Mouse (Mus musculus) 3T3-L1 (cell line): Measurements from ENCODE around the gene Hmgb1.

ENCODE experiments used
- DNase-seq: peaks from one replicate; pipeline ENCODE4 v3.0.0-alpha.2; 2015; ENCODE audit warnings: low read depth, low spot score

Hmgb1 gene

DNA sequence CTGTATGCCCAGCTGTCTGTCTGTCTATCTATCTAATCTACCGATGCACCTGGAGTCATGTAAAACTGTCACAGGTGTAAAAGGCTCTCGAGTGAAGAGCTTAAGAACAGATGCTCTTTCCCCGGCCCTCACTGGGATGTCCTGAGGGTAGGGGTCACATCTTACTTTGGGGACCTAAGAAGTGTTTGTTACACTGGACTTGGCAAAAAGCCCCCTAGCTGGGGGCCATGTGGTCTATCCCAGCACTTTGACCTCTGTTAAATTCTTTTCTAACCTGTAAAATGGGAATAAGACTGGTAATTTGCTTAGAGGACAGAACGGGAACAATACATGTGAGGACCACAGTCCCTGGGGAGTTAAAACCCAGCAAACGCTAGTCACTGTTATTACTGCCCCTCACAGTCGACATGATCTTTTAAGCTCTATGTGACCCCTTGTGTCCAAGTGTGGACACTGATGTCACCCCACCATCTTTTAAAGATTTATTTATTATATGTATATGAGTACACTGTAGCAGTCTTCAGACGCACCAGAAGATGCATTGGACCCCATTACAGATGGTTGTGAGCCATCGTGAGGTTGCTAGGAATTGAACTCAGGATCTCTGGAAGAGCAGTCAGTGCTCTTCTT lies 80.1 kb downstream of the Hmgb1 start:
- DNase-seq: no peak

DNA sequence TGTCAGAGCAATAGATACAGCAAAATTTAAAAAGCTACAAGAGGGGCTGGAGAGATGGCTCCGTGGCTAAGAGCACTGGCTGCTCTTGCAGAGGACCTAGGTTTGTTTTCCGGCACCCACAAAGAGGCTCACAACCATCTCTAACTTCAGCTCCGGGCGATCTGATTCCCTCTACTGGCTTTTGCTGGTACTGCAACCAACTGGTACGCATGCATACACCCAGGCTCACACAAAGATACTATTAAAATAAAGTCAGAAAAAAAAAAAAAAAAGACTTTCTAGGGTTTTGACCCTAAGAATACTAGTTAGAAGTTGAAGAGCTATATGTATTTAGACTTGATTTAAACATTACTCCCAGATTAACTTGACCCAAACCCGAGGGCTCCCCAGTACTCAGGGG lies 82.4 kb downstream of the Hmgb1 start:
- DNase-seq: peak; percentile 13

DNA sequence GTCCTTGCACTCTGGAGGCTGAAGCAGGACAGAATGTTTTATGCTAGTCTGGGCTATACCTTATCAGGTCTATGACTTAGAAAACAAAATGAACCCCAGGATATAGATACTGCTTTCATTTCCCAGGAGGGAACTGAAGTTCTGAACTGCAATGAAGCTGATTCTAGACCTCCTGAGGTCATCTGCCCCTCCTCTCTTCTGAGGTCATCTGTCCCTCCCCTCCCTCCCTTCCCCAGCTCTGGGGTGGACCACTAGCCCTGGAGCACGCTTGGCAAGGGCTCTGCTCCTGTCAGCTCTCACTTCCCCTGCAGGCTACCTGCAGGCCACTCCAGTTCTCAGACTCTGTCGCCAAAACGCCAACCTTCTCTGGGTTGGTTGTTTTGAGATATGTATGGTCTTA lies 84.2 kb downstream of the Hmgb1 start:
- DNase-seq: no peak

DNA sequence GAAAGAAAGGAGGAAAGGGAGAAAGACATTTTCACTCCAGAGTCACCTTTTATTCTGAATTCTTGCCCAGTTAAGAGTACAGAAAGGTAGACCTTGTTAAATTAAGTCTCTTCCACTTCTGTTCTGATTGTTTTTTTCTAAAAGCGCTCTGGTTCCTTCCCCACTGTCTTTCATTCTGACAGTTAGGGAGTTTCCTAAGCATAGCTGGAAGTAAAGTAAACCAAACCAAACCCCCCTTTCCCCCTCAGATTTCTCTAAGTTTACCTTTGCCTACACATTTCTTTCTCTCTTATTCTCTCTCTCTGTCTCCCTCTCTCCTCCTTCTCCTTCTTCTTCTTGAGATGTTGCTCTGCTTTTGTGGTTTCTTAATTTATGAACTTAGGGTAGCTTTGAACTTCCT lies 85.3 kb downstream of the Hmgb1 start:
- no peak for DNase-seq

DNA sequence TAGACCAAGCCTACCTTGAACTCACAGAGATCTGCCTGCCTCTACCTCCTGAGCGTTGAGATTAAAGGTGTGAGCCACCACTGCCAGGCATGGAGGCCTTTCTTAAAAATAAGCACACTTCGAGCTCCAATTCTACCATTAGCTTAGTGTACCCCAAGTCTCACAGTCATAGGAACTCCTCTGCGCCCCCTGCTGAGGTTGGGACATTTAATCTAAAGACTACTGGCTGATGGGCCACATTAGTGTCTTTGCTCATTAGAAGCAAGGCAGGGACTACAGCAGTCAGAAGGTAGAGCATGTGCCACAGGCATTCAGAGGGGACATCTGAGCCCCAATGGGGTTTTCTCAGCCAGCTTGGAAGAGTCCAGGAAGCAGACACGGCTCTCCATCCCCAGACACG lies 86.4 kb downstream of the Hmgb1 start:
- no peak for DNase-seq

DNA sequence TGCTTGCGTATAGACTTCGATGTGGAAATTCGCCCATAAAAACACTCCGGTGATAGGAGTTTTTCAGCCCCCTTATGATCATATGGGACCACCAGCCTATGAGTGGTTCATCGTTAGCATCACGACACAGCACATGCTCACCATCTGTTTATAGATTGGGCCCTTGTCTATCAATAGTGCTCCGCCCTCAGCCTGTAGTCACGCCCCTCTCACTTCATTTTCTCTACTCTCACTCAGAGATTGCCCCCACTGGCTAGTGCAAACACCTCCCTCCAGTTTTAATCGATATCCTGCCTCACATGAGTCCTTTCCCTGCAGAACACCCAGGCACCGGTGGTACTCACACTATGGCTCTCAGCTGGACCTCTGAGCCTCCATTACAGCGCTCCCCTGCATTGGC lies 88.0 kb downstream of the Hmgb1 start:
- no peak for DNase-seq

DNA sequence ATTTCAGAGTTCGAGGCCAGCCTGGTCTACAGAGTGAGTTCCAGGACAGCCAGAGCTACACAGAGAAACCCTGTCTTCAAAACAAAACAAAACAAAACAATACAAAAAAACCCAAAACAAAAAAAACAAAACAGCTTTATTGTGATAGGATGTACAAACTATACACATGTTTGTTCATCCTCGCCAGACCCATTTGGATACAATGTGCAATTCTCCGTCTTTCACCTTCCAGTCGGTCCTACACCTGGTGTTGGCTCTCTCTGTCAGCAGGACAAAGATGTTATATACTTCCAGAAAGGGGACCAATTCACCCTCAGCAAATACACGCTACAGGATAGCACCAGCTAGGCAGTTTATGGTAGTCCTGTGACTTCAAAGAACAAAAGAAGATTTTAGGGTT lies 91.4 kb downstream of the Hmgb1 start:
- no peak for DNase-seq

DNA sequence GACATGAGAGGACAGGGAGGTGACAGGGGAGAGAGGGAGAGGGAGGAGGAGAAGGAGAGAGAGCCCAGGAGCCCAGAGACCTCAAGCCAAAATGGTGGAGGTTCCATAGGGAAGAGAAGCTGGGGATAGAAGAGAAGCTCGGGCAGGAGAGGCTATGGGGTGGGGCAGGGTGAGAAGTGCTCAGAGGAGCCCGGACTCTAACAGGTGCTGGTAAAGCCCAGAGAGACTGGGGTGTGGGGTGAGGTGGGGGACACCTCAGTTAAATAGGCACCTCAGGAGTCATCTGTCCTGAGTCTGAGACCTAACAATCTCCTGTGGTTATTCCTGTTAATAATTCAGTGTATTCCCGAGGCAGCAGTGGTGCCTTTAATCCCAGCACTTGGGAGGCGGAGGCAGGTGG lies 91.8 kb downstream of the Hmgb1 start:
- DNase-seq: no peak

DNA sequence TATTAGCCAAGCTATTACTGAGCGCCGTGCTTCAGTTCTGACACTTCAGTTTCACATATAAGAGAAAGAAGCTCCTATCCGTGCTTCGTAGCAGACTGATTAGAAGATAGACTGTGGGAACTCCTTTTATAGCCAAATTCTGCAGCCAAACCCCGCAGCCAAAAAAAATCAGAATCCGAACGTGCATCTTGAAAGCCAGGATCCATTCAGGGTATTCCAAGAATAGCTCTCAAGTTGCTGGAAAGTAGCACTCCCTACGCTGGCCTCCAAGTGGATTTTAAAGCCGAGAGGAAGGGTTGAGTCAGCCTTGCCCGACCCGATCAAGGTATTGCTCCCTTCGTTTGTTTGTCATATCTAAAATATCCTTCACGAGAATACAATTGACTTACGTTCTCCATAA lies 93.0 kb downstream of the Hmgb1 start:
- no peak for DNase-seq

DNA sequence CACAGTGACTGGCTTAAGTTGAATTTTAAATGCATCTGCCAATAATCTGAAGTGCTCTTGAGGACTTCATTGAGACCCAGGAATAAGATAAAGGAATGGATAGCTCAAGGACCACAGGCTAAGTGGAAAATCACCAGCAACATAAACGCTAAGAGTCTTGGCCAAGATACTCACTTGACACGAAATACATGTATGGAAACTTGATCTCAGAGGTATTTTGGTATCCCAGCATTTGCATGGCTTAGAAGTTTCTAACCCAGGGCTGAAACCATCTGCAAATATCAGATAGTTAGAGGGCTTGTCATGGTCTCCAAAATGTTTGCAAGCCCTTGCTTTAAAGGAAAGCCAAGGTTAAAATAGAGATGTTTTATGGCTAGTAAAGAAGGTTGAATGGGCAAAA lies 94.4 kb downstream of the Hmgb1 start:
- DNase-seq: no peak

DNA sequence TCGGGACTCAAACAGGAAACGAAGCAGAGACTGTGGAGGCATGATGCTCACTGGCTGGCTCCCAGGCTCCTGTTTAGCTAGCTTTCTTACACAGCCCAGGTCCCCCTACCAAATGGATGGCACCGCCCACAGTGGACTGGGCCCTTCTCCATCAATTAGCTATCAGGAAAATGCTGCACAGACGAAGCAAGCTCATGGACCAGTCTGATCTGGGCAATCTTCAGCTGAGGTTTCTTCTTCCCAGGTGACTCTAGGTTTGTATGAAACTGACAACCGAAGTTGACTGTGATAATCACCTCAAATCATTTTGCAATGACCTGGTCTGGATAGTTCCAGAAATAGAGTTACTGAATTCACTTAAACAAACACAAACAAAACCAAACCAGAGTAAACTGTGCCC lies 94.8 kb downstream of the Hmgb1 start:
- DNase-seq: no peak

DNA sequence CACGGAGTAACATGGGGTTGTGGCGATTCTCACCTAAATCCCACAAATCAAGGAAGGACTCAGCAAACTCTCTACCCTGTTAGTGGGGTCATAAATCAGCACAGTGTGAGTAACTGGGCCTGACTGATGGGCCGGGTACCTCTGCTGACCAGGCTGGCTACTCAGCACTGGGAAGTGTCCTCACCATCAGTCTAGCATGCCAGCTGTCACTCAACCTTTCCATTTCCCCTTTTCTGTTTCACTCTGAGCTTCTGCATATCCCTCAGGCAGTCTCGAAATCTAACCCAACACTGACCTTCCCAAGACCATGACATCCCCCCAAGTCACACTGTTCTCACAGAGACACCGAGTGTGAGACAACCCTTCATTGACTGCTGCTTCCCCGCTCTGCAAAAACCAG lies 95.4 kb downstream of the Hmgb1 start:
- DNase-seq: no peak

DNA sequence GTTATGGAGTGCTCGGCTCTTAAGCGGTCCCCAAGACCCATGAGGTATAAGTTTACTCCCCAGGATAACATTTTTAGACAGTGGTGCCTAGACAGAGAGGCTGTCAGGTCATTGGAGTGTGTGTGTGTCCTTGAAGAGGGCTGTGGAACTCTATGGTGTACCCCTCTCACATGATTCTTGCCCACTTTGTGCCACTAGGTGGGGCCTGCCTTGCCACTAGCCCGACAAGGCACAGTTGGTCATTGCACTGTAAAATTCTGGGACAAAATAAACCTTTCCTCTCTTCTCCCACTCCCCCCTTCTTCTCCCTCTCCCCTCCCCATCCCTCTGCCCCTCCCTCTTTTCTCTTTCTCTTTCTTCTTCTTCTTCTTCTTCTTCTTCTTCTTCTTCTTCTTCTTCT lies 96.1 kb downstream of the Hmgb1 start:
- no peak for DNase-seq

DNA sequence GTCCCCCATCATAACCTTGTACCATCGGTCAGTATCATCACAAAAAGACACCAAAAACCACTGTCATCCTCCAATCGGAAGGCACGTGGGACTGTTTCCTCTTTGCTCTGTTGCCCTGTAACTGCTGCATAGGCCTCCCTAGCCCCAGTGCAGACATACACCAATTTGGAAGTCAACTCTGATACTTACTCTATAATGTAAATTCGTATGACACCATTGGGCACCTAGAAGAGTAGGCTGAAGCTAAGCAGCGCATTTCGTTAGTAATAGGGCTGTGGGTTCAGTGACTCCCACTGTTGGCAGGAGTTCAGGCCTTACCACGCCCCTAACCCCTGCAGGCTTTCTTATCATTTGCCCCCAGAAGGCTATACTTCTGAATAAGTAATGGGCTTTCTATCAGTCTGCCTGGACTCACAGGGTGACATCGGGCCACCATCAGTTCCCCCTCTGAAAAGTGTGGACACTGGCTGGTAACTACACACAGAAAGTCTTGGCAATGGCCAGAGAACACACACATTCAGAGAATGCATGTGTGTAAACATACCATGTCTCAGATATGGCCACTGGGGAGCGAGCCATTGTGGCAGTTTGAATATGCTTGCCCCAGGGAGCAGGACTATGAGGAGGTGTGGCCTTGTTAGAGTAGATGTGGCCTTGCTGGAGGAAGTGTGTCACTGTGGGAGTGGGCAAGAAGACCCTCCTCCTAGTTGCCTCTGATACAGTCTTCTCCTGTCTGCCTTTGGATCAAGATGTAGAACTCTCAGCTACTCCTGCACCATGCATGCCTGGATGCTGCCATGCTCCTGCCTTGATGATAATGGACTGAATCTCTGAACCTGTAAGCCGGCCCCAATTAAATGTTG lies 97.7 kb downstream of the Hmgb1 start:
- no peak for DNase-seq

DNA sequence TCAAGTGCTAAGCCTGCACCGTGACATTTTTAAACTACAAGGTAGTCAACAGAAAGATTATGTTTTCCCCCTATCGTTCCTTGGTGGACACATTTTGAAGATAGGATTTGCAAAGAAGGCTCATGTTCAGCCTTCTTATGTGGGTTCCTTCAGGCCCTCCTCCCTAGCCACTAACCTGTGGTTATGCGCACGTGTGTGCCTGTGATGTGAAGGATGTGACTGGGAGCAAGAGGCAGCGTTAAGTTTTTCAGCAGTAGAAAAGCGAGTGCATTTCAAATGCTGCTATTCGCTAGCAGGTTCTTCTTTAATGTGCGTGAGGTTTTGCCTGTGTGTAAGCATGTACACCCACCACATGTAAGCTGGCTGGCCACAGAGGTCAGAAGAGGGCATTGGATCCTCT lies 103.8 kb downstream of the Hmgb1 start:
- no peak for DNase-seq

DNA sequence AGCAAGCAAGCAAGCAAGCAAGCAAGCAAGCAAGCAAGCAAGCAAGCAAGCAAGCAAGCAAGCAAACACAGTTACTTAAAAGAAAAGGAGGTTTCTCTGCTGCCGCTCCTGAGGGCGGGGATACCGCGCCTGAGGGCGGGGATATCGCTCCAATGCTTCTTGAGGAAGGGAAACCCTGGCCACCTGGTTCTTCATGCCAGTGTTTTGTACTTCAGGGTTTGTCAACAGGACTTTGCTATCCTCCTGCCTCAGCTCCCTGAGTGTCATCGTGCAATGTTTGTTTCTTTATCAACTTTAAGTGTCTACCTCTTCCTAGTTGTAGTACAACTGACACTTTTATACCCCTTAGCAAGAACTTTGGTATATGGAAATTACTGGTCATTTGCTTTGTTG lies 104.5 kb downstream of the Hmgb1 start:
- no peak for DNase-seq

DNA sequence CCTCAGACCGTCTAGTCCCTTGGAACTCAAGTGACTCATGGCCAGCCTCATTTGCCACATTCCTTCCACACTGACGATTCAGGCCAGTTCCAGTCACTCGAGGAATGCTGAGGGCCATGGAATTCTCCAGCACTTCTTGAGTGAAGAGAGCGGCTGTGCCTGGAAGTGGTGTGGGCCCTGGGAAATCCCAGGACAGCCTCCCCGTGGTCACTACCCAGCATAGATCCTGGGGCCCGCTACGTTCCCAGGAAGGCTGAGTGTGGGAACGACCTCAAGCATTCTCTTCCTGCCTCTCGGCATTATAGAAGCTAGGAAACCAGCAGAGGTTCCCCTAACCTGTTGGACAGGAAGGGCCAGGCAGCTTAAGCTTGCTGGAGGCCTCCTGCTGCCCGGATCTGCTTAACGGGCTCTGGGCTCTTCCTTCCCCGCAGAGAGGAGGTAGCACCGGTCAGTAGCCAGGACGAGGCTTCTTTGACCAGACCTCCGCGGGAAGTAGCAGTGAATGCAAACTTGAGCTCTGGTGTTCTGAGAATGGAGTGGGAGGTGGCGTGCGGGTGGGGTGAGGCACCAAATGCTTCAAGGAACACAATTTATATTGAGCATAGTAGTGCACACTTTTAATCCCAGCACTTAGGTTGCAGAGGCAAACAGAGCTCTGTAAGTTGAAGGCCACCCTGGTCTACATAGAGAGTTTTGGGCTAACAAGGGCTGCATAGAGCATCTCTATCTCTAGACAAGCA lies 105.1 kb downstream of the Hmgb1 start:
- DNase-seq: peak; percentile 89

DNA sequence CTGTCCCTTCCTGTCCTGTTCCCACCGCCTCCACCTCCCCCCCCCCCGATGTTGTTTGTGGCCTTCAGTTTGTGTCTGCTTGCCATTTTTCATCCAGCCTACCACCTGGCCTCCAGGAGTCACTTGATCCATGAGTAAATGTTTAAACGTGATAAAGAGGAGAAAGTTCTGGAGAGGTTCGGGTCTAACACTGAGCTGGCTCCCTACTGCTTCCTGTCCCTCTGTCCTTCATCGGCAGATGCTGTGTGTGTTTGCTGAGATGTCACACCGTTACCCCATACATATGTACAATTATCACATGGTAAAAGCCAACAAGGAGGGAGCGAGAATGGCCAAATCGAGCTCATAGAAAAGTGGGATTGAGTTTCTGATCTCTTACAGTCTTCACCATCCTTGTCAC lies 107.2 kb downstream of the Hmgb1 start:
- DNase-seq: no peak

DNA sequence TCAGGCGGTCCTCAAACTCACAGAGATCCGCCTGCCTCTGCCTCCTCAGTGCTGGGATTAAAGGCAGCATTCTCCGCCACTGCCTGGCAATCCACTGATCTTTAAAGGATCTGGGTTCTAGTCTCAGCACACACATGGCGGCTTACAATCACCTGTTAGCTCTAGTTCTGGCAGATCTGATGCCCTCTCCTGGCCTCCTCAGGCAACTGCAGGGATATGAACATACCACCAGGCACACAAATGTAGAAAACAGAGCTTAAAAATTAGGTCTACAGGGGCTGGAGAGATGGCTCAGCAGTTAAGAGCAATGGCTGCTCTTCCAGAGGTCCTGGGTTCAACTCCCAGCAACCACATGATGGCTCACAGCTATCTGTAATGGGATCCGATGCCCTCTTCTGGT lies 112.7 kb downstream of the Hmgb1 start:
- DNase-seq: no peak

DNA sequence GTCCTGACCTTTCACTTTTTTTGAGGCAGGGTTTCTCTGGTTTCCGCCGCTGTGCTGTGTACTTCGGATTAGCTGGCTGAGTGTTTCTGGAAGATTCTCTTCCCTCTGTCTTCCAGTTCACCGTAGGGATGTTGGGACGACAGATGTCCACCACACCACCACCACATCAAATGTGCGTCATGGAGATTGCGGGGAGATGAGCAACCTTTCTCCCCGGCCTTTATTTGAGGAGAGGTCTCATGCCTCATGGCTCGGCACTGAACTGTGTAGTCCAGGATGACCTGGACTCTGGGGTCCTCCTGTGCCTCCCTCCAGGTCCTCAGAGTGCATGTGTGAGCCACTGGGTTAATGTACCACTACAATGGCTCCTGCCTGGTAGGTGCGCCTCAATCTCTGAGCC lies 115.5 kb downstream of the Hmgb1 start:
- no peak for DNase-seq

DNA sequence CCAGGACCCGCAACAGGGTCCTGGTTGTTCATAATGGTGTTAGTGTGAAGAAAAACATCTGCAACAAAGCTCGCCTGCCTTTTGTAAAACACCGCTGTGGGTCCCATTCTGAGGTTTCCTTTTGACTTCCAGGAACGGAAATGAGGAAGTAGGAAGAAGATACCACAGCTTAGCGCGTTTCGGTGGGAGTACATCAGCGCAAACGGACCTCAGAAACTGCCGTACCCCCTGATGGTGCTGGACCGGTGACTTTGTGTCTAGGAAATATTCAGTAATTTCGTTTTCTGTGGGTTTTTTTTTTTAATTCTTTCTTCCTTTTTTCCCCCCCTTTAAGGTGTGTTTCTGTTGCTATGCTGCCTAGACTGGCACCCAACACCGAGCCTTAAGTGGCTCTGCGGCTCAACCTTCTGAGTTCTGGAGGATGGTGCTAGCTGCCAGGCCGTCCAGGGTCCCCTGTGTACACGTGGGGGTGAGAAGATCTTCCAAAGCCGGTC lies 116.0 kb downstream of the Hmgb1 start:
- no peak for DNase-seq

DNA sequence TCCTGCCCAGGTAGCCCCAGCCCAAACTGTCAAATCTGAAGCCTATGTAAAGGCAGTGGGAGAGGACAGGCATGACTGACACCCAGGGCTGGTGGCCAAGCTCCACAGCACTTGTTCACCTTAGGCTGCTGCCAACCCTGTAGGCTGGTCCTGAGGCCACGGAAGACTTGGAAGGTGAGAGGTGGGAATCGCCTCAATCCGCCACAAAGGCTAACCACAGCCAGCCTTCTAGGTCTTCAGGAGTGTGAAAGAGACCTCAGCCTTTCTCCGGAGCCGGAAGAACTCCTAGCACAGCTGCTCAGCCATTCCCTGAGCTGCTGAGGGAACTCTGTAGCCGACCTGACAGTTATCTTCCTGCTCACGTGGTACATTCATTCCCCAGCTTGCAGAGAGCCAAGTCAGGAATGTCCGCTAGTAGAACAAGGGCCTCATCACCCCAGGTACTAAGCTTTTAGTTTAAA lies 116.8 kb downstream of the Hmgb1 start:
- DNase-seq: no peak

DNA sequence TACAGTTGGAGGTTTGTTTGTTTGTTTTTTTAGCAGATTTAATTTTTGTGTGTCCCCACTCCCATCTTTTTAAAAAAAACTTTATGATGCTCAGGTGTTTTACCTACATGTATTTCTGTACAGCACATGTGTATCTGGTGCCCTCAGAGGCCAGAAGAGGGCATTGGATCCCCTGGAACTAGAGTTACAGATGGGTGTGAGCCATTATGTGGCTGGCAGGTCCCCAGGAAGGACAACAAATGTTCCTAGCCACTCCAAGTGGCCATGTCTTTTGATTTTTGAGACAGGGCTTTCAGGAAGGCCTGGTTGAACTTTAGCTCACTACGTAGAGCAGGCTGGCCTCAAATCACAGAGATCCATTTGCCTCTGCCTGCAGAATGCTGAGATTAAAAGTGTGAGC lies 121.5 kb downstream of the Hmgb1 start:
- DNase-seq: peak; percentile 50
